Mouse (Mus musculus): Measurements from ENCODE around the gene Bcas3.

The Bcas3 gene

DNA sequence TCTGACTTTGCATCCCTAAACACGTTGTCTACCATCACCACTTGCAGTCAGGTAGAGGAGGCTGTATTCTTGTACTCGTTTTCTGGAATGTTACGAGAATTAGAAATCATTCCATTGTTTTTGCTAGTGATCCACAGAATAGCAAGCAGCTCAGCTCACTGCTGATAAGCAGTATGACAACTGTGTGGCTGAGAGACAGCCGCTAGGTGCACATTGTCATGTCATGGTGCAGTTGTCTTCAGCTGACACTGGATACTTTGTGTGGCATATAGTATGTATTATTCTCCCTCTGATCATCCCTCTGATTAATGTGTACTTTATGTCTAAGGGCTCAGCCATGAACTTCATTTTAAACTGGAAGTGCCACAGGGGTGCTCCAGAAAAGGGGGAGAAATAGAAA, 190.3 kb downstream of the Bcas3 start:
- DNase-seq: no peak

DNA sequence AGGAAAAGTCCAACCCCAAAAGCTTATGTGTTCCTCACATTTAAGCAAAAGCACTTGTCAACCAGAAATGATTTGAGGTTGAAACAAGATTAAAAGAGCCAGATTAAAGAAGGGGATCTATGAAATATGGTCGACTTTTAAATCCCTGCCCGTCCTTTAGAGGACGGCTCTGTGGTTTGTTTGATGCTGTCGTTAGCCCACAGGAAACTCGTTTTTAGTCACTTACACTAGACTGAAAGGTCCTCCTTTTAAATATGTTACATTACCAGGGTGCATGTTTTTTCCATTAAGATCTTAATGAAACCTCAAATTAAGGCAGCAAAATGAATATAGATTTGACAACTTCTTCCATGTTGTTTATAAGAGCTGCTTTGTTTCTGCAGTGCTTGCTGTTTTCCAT, 192.6 kb downstream of the Bcas3 start:
- DNase-seq: no peak

GRCm38 (mm10) chr11:85547966-85548365, 195.0 kb downstream of the Bcas3 start:
- DNase-seq: no peak

DNA sequence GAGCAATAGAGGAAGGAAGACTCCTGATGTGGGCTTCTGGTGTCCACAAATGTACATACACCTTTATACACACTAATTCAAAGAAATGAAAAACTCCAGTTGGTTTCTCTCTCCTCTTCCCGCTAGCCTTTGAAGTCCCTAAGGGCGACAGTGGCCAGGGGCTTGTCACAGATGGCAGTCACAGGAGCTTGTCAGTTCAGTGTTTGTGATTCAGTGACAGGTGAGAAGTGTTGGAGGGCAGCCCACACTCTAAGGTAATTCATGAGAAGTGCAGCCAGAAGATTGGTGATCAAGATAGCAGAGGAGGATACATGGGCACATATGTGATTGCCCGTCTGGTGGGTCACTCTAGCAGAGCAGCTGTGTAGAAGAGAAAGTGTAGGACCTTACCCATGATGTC, 196.7 kb downstream of the Bcas3 start:
- DNase-seq: no peak

DNA sequence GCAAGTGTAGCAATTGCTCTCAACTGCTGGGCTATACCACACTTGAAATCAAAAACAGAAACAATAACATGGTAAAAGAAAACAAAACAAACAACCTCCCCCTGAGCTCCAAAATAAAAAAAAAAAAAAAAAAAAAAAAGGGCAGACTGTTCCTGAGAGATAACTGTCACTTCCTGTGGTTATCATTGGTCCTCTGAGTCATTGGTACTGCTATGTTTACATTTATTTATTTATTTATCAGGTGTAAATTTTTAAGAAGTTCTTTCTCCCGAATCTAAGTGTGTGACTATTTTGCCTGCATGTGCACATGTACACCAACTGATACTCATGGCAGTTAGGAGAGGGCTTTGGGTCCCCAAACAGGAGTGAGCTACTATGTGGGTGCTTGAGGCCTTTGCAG, 202.1 kb downstream of the Bcas3 start:
- DNase-seq: no peak

DNA sequence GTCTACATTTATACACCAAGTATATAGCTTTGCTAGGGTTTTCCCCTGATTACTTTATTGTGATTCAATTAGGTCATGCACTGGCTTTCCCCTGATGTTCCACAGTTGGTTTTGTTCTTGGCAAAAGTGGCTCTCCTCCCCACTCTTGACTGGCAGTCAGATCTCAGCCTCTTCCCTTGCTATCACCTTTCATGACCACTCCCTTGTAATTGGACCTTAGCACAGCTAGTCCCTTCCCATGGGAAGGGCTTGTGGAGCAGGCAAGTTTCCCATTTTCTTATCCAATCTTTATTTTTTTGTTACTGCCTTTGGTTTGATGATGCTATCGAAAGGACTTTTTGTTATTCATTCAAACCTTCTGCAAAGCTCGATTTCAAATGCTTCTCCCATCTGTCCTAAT, 202.8 kb downstream of the Bcas3 start:
- DNase-seq: no peak

- no peak for DNase-seq
Measured at GRCm38 (mm10) chr11:85565068-85565467, 212.1 kb downstream of the Bcas3 start.

- no peak for DNase-seq
Measured at GRCm38 (mm10) chr11:85571040-85571439, 218.1 kb downstream of the Bcas3 start.

- DNase-seq: no peak
Measured at GRCm38 (mm10) chr11:85571936-85572335, 219.0 kb downstream of the Bcas3 start.

DNA sequence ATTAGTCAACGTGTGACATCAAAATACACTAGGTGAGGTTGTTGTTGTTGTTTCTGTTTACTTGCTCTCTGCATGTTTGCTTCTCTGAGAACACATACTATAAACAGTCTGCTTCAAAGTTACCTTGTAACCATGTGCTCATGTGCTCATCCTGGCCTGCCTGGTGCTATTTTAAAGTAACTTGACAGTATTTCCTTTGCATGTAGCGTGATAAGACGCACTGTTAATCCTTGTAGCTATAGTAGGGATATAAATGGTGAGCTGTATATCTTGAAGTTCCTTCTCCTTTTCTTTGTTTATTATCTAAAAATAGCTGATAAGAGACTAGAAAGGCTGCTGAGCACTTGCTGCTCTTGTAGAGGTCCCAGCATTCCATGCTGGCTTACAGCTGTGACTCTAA, 219.6 kb downstream of the Bcas3 start:
- no peak for DNase-seq

GRCm38 (mm10) chr11:85574496-85574895, 221.5 kb downstream of the Bcas3 start:
- DNase-seq: no peak

GRCm38 (mm10) chr11:85577816-85578645, 225.1 kb downstream of the Bcas3 start:
- no peak for DNase-seq

DNA sequence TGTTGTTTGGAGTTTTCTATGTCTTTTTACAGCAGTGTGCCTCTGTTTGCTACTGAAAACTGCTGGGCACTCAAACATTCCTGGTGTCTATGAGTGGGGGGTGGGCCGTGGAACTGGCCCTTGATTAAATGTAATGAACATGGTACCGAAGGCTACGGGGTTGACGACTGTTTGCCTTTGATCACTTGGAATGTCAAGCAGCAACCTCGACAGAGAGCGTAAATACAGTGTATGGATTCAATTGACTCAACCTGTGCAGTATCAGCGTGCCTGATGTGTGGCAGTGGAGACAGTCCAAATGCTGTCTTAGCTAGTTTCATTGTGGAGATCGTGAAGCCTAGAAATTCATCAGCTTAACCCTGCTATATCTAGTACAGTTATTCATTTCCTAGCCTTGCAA, 231.1 kb downstream of the Bcas3 start:
- DNase-seq: no peak

- no peak for DNase-seq
Measured at GRCm38 (mm10) chr11:85593636-85594035, 240.7 kb downstream of the Bcas3 start.

DNA sequence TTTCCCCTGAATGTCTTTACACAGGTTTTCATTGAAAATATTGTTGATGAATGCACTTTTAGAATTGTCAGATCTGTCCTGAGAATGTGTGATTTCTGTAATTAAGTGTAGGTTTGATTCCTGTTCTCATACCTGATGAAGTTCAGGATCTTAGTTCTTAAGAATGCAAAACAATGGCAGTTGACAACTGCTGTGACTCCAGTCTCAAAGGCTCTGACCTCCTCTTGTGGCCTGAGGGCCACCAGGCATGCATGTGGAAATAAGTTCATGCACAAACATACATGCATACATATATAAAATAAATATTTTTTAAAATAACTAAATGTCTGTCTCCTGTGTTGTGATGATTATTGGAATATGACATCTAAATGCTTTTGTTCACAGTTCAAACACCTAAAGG, 246.3 kb downstream of the Bcas3 start:
- DNase-seq: no peak

GRCm38 (mm10) chr11:85603546-85604322, 250.8 kb downstream of the Bcas3 start:
- no peak for DNase-seq

GRCm38 (mm10) chr11:85609303-85609940, 256.5 kb downstream of the Bcas3 start:
- DNase-seq: peak; percentile 44 to 52

- no peak for DNase-seq
Measured at GRCm38 (mm10) chr11:85613035-85613434, 260.1 kb downstream of the Bcas3 start.

- DNase-seq: no peak
Measured at GRCm38 (mm10) chr11:85613586-85613985, 260.6 kb downstream of the Bcas3 start.

- DNase-seq: no peak
Measured at GRCm38 (mm10) chr11:85614431-85614830, 261.5 kb downstream of the Bcas3 start.

GRCm38 (mm10) chr11:85615421-85615820, 262.5 kb downstream of the Bcas3 start:
- no peak for DNase-seq

DNA sequence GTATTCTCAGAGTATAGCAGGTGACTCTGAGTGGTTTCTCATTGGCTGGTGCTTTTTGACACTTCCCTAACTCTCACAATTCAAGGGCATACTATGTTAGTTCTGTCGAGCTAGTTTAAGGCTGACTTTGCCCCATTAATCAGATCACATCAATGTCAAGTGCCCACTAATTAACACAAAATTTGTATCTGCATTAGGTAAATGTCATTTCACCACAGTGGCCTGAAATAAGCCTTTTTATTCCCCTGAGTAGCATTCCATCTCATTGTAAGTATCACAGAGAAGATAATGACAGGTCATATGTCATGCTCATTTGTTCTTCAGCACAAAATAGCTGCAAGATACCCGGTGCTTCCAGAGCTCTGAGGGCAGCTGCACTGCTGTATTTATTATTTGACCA, 268.5 kb downstream of the Bcas3 start:
- DNase-seq: no peak

DNA sequence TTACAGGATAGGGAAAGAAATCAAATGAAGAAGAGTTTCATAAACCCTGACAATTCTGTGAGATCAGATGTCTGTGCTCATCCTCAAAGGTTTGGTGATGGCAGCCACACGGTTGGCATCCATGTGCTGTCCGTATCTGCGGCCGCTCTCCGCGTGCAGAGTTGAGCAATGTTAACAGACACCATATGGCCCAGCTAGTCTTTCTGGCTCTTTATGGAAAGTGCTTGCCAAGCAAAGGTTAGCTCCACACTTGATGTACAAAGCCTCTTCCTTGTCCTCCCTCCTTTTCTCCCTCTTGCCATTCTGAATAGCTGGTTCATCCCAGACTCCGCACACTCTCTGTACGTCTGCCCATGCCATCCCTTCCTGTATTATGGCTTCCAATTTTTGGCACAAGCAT, 269.0 kb downstream of the Bcas3 start:
- peak; percentile 66 to 77 for DNase-seq

DNA sequence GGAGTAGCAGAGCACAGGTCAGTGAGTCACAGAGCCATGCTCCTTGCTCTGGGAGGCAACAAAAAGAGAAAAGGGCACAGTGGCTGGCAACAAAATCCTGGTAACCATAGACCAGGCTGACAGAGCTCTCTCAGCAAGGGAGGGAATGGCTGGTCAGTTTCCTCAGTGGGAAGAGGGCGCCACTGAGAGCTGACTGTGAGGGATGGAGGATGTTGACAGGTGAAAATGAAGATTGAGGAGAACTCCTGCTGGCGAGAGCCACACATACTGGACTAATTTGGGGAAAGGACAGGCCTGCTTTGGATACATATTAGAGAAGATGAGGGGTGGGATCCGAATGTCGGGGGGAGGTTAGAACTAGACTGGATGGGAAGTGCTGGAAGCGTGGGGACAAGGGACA, 272.2 kb downstream of the Bcas3 start:
- DNase-seq: no peak

All from cerebellum, adult 18-20 months (tissue).